Mouse (Mus musculus): ENCODE results near the gene Fbxo24. TPM values are rescaled to one million over a fixed set of nuclear protein-coding genes. Genes with fewer than 3 reads are reported as not detected.
A peak's percentile ranks its signal among the peaks of the same experiment; 100 is the strongest.

The Fbxo24 gene
- total RNA-seq, 1 experiment, result 1.1 TPM

DNA sequence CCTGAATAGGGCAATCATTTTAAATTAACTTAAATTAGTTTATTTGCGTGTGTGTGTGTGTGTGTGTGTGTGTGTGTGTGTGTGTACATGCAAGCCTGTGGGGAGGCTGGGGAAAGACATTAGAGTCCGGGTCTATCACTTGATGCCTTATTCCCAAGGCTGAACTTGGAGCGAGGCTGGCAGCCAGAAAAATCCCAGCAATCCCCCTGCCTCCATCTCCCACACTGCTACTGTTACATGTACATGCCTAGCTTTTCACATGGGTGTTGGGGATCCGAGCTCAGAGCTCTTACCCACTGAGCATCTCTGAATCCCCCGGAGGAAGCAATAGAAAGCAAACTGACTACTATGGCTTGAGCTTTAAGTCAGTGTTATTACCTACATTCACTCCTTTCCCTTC, 43.6 kb upstream of the Fbxo24 start:
- H3K36me3 ChIP-seq (ENCODE audit: control insufficient read depth, insufficient read depth, low read length, poor library complexity, severe bottlenecking), result peaks cover 3% of the 10 kb centered on the region; the same call in 1 of the 2 replicates
- no peak overlapping the region for H3K27ac ChIP-seq (ENCODE audit: insufficient read depth, low read depth, low read length, poor library complexity, severe bottlenecking)
- no peak for DNase-seq (ENCODE audit: low read depth, low spot score)
- no peak overlapping the region for H3K4me3 ChIP-seq (ENCODE audit: insufficient read depth in 1 of 2, low read depth in 1 of 2, low read length in 2 of 2, poor library complexity in 1 of 2, severe bottlenecking in 1 of 2)
- H3K4me1 ChIP-seq (ENCODE audit: control insufficient read depth in 2 of 2, insufficient read depth in 2 of 2, low read length in 2 of 2, poor library complexity in 1 of 2), result peaks cover 9 to 14% of the 10 kb centered on the region in 2 experiments; a peak in 3 of 4 replicates
- in situ Hi-C loops (cut with MboI; ENCODE audit: low sequenced_read_pairs in 2 of 2, unreplicated experiment in 2 of 2), result no loop called here
- no peaks in the 10 kb centered on the region for H3K9me3 ChIP-seq (ENCODE audit: control insufficient read depth, insufficient read depth, low read depth, low read length)
- no peak for TF ChIP-seq CHD2 (IDR thresholded peaks at IDR 0.05; ENCODE audit: low read depth, low read length)
- TF ChIP-seq HCFC1 (IDR thresholded peaks at IDR 0.05; ENCODE audit: borderline replicate concordance, insufficient read depth, low read length), result no peak
- no peak for TF ChIP-seq MAFK (IDR thresholded peaks at IDR 0.05; ENCODE audit: insufficient read depth, low read depth, low read length)
- no peak for TF ChIP-seq ZC3H11A (IDR thresholded peaks at IDR 0.05; ENCODE audit: borderline replicate concordance, low read depth, low read length)
- TF ChIP-seq ZNF384 (IDR thresholded peaks at IDR 0.05; ENCODE audit: low read depth, low read length), result no peak
- H3K9ac ChIP-seq (ENCODE audit: insufficient read depth, low read depth, low read length, poor library complexity, severe bottlenecking), result no peak overlapping the region; the same call in 1 of the 2 replicates

DNA sequence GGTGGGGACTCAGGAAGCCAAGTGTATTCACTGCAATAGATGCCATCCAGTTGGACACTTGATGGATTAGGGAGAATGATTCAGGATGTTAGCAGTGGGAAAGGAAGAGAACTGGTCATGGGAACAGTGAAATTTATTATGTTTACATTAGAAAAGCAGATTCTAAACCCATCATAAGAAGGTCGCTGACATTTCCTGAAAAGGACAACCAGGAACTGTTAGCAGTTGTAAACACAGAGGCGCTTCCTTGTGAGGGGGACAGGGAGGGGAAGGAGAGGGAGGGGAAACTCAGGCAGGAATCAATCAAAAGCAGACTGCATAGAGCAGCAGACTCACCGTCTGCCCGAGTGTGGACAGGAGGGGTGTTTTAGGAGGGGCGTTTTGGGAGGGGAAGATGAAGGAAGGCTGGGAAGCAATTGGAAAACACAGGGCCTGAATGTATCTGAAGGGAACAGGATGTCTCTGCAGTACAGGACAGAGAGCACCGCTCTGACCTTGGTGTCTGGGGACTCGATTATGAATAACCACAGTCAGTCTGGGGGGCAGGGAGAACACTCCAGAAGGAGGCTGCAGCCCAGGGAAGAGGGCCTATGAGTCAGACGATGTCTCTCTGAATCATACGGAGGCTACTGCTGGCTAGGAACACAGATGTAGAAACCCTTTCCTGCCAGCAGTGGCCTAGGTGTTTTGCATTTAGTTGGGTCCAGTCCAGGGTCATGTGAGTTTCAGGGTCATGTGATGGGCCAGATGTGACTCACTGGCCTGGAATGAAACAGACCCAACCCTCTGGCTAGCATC, 42.8 kb upstream of the Fbxo24 start:
- peak overlapping the region; percentile 41 for H3K27ac ChIP-seq (ENCODE audit: insufficient read depth, low read depth, low read length, poor library complexity, severe bottlenecking)
- no peak for TF ChIP-seq MAFK (IDR thresholded peaks at IDR 0.05; ENCODE audit: insufficient read depth, low read depth, low read length)
- no peak for TF ChIP-seq ZNF384 (IDR thresholded peaks at IDR 0.05; ENCODE audit: low read depth, low read length)
- TF ChIP-seq HCFC1 (IDR thresholded peaks at IDR 0.05; ENCODE audit: borderline replicate concordance, insufficient read depth, low read length), result no peak
- TF ChIP-seq CHD2 (IDR thresholded peaks at IDR 0.05; ENCODE audit: low read depth, low read length), result no peak
- no peak for TF ChIP-seq ZC3H11A (IDR thresholded peaks at IDR 0.05; ENCODE audit: borderline replicate concordance, low read depth, low read length)
- H3K9me3 ChIP-seq (ENCODE audit: control insufficient read depth, insufficient read depth, low read depth, low read length), result no peaks in the 10 kb centered on the region
- H3K9ac ChIP-seq (ENCODE audit: insufficient read depth, low read depth, low read length, poor library complexity, severe bottlenecking), result peak overlapping the region; percentile 30; the same call in 1 of the 2 replicates
- peak overlapping the region in 1 of 2 experiments; percentile 21; a peak in 1 of 4 replicates for H3K4me3 ChIP-seq (ENCODE audit: insufficient read depth in 1 of 2, low read depth in 1 of 2, low read length in 2 of 2, poor library complexity in 1 of 2, severe bottlenecking in 1 of 2)
- peaks cover 4% of the 10 kb centered on the region; the same call in 1 of the 2 replicates for H3K36me3 ChIP-seq (ENCODE audit: control insufficient read depth, insufficient read depth, low read length, poor library complexity, severe bottlenecking)
- DNase-seq (ENCODE audit: low read depth, low spot score), result no peak
- in situ Hi-C loops (cut with MboI; ENCODE audit: low sequenced_read_pairs in 2 of 2, unreplicated experiment in 2 of 2), result no loop called here
- H3K4me1 ChIP-seq (ENCODE audit: control insufficient read depth in 2 of 2, insufficient read depth in 2 of 2, low read length in 2 of 2, poor library complexity in 1 of 2), result peaks cover 9 to 14% of the 10 kb centered on the region in 2 experiments; a peak in 3 of 4 replicates

DNA sequence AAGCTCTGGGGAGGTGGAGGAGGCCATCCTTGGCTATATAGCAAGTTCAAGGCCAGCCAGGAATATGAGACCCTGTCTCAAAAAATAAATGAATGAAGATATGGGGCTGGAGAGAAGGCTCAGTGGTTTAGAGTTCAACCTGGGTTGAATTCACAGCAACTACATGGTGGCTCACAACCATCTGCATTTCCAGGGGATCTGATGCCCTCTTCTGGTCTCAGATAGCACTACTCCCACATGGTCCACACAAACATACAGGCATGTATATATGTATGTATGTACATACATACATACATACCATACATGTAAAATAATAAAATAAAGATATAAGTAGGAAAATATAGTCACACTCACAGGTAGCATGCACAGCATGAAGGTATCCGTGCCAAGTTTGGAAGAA, 41.4 kb upstream of the Fbxo24 start:
- no peak overlapping the region for H3K27ac ChIP-seq (ENCODE audit: insufficient read depth, low read depth, low read length, poor library complexity, severe bottlenecking)
- no peaks in the 10 kb centered on the region for H3K9me3 ChIP-seq (ENCODE audit: control insufficient read depth, insufficient read depth, low read depth, low read length)
- H3K36me3 ChIP-seq (ENCODE audit: control insufficient read depth, insufficient read depth, low read length, poor library complexity, severe bottlenecking), result peaks cover 9% of the 10 kb centered on the region; the same call in 1 of the 2 replicates
- DNase-seq (ENCODE audit: low read depth, low spot score), result no peak
- H3K4me1 ChIP-seq (ENCODE audit: control insufficient read depth in 2 of 2, insufficient read depth in 2 of 2, low read length in 2 of 2, poor library complexity in 1 of 2), result peaks cover 9 to 14% of the 10 kb centered on the region in 2 experiments; a peak in 3 of 4 replicates
- no peak overlapping the region for H3K9ac ChIP-seq (ENCODE audit: insufficient read depth, low read depth, low read length, poor library complexity, severe bottlenecking)
- no peak for TF ChIP-seq CHD2 (IDR thresholded peaks at IDR 0.05; ENCODE audit: low read depth, low read length)
- no peak for TF ChIP-seq HCFC1 (IDR thresholded peaks at IDR 0.05; ENCODE audit: borderline replicate concordance, insufficient read depth, low read length)
- TF ChIP-seq MAFK (IDR thresholded peaks at IDR 0.05; ENCODE audit: insufficient read depth, low read depth, low read length), result no peak
- TF ChIP-seq ZNF384 (IDR thresholded peaks at IDR 0.05; ENCODE audit: low read depth, low read length), result no peak
- no peak for TF ChIP-seq ZC3H11A (IDR thresholded peaks at IDR 0.05; ENCODE audit: borderline replicate concordance, low read depth, low read length)
- in situ Hi-C loops (cut with MboI; ENCODE audit: low sequenced_read_pairs in 2 of 2, unreplicated experiment in 2 of 2), result no loop called here
- H3K4me3 ChIP-seq (ENCODE audit: insufficient read depth in 1 of 2, low read depth in 1 of 2, low read length in 2 of 2, poor library complexity in 1 of 2, severe bottlenecking in 1 of 2), result no peak overlapping the region

DNA sequence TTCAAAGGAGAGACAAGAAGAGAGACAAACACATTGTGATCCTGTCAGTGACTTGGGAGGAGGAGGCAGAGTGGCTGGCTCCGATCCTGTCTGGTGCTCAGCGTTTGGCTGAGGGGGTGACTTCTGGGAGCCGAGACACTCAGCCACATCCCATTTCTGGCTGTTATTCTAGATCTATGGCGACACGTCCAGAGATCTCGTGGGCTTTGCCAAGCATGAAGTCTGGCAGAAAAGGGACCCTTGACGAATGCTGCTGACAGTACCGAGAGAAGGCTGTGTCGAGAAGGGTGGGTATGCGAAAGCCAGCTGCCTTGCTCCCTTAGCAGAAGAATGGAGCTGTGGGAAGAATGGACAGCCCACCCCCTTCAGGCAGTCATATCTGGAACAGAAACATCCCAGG, 40.2 kb upstream of the Fbxo24 start:
- in situ Hi-C loops (cut with MboI; ENCODE audit: low sequenced_read_pairs in 2 of 2, unreplicated experiment in 2 of 2), result no loop called here
- H3K36me3 ChIP-seq (ENCODE audit: control insufficient read depth, insufficient read depth, low read length, poor library complexity, severe bottlenecking), result peaks cover 10% of the 10 kb centered on the region; the same call in 1 of the 2 replicates

More for the DNA sequence above, 40.2 kb upstream of the Fbxo24 start:
- DNase-seq (ENCODE audit: low read depth, low spot score), result no peak
- Histone ChIP-seq H3K9ac (ENCODE audit: insufficient read depth, low read depth, low read length, poor library complexity, severe bottlenecking) (0 out of 2 replicates have a peak overlapping the region, but pooled peaks have one; percentile 42), H3K4me3 (ENCODE audit: insufficient read depth in 1 of 2, low read depth in 1 of 2, low read length in 2 of 2, poor library complexity in 1 of 2, severe bottlenecking in 1 of 2) (no peak overlapping the region), H3K9me3 (ENCODE audit: control insufficient read depth, insufficient read depth, low read depth, low read length) (no peaks in the 10 kb centered on the region), H3K27ac (ENCODE audit: insufficient read depth, low read depth, low read length, poor library complexity, severe bottlenecking) (no peak overlapping the region), H3K4me1 (ENCODE audit: control insufficient read depth in 2 of 2, insufficient read depth in 2 of 2, low read length in 2 of 2, poor library complexity in 1 of 2) (peaks cover 9 to 14% of the 10 kb centered on the region in 2 experiments; a peak in 3 of 4 replicates)
- TF ChIP-seq MAFK (IDR thresholded peaks at IDR 0.05; ENCODE audit: insufficient read depth, low read depth, low read length) (no peak), ZC3H11A (IDR thresholded peaks at IDR 0.05; ENCODE audit: borderline replicate concordance, low read depth, low read length) (no peak), HCFC1 (IDR thresholded peaks at IDR 0.05; ENCODE audit: borderline replicate concordance, insufficient read depth, low read length) (no peak), ZNF384 (IDR thresholded peaks at IDR 0.05; ENCODE audit: low read depth, low read length) (no peak), CHD2 (IDR thresholded peaks at IDR 0.05; ENCODE audit: low read depth, low read length) (no peak)

Data from ES-E14 (cell line).